Mouse (Mus musculus): ENCODE results near the gene Sirt3.
"Not testable (repeated sequence)": the region's sequence is repeated elsewhere in the genome, so short reads cannot be mapped to it uniquely, and the experiment has no call there.

Sirt3 gene

GRCm38 (mm10) chr7:140894611-140895010 lies 12.5 kb upstream of the Sirt3 start:
- DNase-seq = no peak

DNA sequence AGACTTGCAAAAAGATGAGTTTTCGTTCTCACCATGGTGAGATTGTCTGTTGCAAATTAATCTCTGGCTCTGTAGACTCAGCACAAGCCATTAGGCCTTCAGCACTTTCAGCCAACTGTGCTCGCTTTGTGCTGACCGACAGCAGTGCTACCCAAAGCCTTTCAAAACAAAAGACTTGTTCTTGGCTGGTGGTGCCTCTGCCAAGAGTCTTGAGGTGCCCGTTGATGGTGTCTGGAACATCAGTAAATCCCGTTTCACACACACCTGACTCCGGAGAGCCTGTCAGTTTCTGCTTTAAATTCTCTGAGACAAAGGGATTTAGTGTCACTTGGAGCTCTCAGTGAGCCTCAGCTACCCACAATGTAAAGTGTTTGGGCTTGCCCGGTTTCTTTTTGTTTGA lies 11.9 kb upstream of the Sirt3 start:
- no peak for DNase-seq

- DNase-seq = not testable (repeated sequence)
Observed at GRCm38 (mm10) chr7:140890636-140891035, 8.5 kb upstream of the Sirt3 start.

DNA sequence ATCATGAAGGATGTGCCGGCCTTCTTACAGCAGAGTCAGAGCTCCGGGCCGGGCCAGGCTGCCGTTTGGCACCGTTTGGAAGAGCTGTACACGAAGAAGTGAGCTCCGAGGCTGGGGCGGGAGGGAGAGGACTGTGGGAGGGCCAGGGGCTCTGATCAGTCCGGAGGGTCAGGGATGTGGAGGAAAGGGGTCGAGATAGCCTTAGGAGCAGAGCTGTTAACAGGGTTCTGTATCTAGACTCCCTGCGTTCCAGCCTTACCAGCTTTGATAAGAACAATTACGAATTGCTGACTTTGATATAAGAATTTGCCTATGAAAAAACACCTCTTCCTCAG lies 327 bp upstream of the Sirt3 start:
- DNase-seq = no peak

DNA sequence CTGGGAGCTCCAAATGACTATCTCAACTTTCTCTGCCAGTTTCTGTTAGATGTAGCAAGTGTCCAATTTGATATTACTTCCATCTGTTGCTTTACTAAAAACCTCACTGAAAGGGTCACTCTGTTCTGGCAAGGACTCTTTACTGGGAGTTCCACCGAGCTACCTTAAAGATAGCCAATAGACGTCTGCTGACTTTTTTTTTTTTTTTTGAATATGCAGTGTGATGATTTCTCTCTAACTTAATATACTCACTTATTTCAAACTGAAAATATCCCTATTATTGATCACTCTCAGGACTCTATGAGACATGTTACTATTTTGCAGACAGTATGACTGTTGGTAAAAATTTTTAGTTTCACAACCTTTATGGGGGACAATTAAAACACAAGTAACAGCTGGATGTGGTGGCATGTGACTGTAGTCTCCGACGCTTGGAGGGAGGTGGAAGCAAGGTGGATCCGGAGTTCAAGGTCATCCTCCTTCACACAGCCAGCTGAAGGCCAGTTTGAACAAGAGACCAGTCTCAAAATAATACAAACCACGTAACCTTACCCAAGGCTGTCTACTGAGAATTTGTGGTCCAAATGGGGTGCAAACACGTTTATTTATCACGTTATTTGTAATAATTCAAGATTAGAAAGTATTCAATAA lies 1.1 kb downstream of the Sirt3 start:
- DNase-seq = no peak

- no peak for DNase-seq
Observed at GRCm38 (mm10) chr7:140880419-140880818, 1.7 kb downstream of the Sirt3 start.

DNA sequence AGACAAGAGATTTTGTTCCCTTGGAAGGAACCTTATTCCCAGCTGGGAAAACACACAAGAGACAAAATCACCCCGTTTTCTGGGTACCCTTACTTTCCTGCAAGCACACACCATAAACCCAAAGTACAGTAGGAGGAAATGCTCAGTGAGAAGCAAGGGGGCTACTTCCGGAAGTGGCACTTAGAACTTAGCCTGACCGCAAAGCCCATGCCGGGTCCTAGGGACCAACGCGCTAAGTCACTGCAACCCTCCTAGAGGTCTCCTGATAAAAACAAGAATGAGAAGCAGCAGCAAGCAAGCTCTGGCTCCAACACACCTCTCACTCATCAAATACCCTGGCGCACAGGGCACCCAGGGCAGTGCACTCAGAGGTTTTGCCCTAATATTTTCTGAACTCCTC lies 2.8 kb downstream of the Sirt3 start:
- no peak for DNase-seq

DNA sequence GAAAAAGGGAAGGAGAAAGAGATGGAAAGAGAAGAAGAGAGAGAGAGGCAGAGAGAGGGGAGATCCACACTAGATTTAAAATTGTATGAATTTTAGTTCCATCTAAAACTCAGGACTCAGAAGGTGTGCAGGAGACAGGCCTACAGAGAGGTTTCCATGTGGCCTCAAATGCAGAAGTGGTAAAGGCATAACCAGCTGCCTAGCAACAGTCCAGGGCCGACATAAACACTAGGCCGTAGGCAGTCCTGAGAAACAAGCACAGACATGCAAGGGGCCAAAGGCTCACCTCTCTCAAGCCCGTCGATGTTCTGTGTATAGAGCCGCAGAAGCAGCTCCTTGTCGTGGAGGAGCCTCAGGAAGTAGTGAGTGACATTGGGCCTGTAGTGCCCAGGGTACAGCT lies 4.7 kb downstream of the Sirt3 start:
- DNase-seq = no peak

DNA sequence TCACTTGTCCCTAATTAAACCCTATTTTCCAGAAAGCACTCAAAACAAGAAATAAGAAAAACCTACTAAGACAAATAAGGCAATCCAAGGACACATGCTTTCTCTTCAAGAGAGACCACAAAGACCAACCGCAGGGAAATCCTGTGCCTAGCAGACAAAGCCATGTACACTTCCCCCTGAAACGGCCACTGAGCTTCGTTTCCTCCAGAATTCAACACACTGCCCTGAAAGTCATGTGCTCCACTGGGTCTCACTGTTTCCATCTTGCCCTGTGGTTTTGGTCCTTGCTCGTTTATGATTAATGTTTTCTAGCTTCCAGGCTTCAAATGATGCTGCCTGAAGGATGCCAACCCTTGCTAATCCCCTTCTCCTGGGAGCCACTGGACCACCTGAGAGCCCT lies 7.9 kb downstream of the Sirt3 start:
- DNase-seq = no peak

GRCm38 (mm10) chr7:140864761-140865160 lies 17.3 kb downstream of the Sirt3 start:
- DNase-seq = no peak

GRCm38 (mm10) chr7:140860728-140861127 lies 21.4 kb downstream of the Sirt3 start:
- no peak for DNase-seq

DNA sequence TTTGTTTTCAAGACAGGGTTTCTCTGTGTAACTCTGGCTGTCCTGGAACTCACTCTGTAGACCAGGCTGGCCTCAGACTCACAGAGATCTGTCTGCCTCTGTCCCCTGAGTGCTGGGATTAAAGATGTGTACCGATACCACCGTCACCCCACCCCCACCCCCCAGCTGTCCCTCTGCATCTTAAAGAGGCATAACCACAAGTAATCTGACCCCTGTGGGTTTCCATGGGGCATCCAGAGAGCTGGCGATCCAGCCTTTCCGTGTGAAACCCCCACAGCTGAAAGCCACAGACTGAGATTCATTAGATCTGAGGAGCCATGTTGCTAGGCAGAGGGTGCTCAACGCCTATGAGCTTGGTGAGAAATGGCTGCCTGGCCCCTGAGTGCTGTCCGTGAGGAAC lies 22.1 kb downstream of the Sirt3 start:
- no peak for DNase-seq

DNA sequence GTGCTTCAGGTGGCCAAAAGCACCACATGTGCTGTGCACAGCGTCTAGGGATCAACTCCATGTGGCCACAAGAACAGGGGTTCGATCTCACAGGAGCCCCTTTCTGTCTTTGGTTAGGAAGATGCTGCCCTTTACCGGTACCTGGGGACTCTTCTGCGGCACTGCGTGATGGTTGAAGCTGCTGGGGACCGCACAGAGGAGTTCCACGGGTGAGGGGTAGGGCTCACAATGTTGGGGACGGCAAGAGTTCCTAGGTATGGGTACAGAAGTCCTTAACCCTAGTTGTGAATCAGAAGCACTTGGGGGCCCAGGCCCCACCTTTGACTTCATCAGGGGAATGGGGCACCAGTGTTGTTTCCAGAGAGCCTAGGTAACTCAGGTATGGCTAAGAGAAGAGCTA lies 23.4 kb downstream of the Sirt3 start:
- DNase-seq = no peak

- DNase-seq = no peak
Observed at GRCm38 (mm10) chr7:140857550-140858505, 24.3 kb downstream of the Sirt3 start, which contains the start of gene Bet1l. Gene Bet1l, minus strand, starts transcription at chr7:140857577.

GRCm38 (mm10) chr7:140856785-140857549 lies 25.1 kb downstream of the Sirt3 start, which contains the start of gene Ric8a:
Gene Ric8a, plus strand, starts transcription at chr7:140856957.
- peak; percentile 92 for DNase-seq

DNA sequence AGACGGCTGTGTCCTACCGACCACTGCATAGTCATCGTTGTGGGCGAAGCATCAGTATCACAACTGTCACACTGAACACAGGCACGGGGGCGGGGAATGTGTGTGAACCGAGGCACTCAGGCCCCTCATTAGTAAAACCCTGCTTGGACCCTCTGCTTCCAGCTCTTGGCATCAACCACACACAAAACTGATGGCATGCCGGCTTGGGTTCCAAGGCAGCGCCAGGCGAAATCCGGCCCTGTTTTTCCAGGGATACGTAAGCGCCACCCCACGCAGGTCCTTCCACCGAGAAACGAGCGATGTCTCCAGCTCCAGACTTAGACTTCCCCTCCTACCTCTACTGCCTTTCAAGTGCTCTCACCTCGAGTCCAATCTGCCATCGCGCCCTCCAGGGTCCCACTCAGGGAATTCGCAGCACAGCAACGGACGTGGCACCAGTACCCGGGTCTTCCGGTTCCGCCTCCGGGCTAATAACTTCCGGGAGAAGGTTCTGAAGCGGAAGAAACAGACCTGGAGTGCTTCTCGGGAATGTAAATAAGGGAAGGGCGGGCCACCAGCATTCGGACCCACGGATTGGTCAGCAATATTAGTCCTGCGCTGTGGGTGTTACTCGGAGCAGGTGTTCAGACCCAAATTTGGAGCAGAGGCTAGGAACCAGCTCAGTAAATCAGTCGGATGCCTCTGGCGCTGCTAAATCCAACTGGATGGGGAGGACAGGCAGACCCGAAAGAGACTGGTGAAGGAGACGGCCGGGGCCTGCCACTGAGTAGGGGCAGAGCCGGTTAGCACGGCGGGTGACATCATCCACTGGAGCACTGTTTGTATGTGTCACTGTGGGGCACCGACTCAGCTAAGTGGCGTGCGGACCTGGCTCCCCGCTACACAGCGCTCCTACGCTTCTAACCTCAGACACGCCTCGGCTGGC lies 26.0 kb downstream of the Sirt3 start, which contains the start of gene Gm45785:
Gene Gm45785 (minus strand): TSS at position 472 of the 925 bp plus-strand sequence.
- DNase-seq = peak; percentile 91

- DNase-seq = no peak
Observed at GRCm38 (mm10) chr7:140855181-140855580, 26.9 kb downstream of the Sirt3 start.

GRCm38 (mm10) chr7:140854483-140854882 lies 27.6 kb downstream of the Sirt3 start:
- no peak for DNase-seq

DNA sequence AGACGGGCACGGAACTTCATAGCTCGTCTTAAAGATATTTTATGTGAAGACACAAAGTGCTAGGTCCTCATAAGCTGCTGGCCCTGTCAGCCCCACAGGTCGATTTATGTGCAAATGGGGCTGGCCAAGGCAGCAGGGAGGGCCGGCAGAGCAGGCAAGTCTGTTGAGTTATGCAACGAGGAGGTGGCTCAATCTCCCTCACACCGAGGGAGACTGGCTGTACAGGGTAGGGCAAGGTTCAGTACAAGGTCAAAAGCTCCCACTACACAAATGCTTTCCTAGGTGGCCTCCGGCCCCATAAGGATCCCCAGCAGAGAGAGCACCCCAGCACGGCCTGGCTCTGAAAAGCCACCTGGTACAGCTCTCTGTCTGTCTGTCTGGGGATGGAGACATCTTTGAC lies 28.7 kb downstream of the Sirt3 start:
- DNase-seq = no peak

- DNase-seq = no peak
Observed at GRCm38 (mm10) chr7:140851916-140852315, 30.2 kb downstream of the Sirt3 start.

DNA sequence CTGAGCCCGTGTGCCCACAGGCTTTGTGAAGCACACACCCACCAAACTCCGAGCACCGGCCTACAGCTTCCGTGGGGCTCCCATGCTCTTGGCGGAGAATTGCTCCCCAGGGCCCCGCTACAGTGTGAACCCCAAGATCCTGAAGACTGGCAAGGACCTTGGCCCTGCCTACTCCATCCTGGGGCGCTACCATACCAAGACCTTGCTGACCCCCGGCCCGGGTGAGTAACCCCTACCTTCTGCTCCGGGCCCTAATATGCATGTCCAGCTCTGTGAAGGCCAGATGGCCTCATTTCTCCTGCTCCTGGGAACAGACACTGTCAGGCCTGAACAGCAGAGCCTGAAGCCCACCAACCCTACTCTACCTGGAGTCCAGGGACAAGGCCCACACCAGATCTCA lies 33.5 kb downstream of the Sirt3 start:
- no peak for DNase-seq
